Mouse (Mus musculus): ENCODE measurements around the gene Loxl4. TPM values are rescaled to one million over a fixed set of nuclear protein-coding genes. Genes with fewer than 3 reads are reported as not detected.

Loxl4 gene
- polyA plus RNA-seq, 1 experiment from 2014 or later, result 0.99 TPM

GRCm38 (mm10) chr19:42593456-42593855, 19.2 kb downstream of the Loxl4 start:
- ATAC-seq, result no peak

DNA sequence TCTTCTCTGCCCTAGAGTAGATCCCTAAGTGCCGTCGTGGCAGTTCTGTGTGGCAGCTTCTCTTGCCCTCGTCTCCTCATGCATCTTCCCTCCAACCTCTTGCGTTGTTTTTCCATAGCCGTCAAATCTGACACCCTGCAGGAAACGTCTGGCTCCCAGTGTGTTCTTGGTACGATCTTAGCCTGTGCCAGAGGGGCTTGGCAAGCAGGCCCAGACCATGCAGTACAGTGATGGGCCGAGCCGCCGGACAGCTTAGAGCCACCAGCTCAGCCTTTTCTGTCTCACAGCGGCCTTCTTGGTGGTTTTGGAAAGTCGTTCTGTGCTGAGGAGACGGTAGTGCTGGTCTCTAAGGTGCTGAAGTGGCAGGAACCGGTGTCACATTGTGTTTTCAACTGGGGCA, 21.1 kb downstream of the Loxl4 start:
- Histone ChIP-seq H3K36me3 (ENCODE audit: control insufficient read depth, insufficient read depth) (peaks cover 39% of the 10 kb centered on the region), H3K4me1 (replicated peaks; ENCODE audit: control insufficient read depth, insufficient read depth, low read length) (no peaks in the 10 kb centered on the region), H3K4me2 (replicated peaks; ENCODE audit: low read depth) (no peak overlapping the region), H3K27me3 (replicated peaks; ENCODE audit: control insufficient read depth, insufficient read depth, low read length) (no peaks in the 10 kb centered on the region), H3K4me3 (ENCODE audit: low read depth, low read length) (no peak overlapping the region), H3K9ac (ENCODE audit: low read depth, low read length) (no peak overlapping the region), H3K9me3 (ENCODE audit: control insufficient read depth) (no peaks in the 10 kb centered on the region), H3K27ac (ENCODE audit: low read depth, low read length) (no peak overlapping the region)
- TF ChIP-seq CTCF (IDR thresholded peaks at IDR 0.05; ENCODE audit: low read depth), result no peak
- no peak for ATAC-seq
- 77% methylated on average over 14 of the region's 14 CpGs for WGBS

More at GRCm38 (mm10) chr19:42593456-42593855, 19.2 kb downstream of the Loxl4 start:
- H3K36me3 ChIP-seq (ENCODE audit: control insufficient read depth, insufficient read depth), result peaks cover 45% of the 10 kb centered on the region
- no peaks in the 10 kb centered on the region for H3K4me1 ChIP-seq (replicated peaks; ENCODE audit: control insufficient read depth, insufficient read depth, low read length)
- no peak overlapping the region for H3K27ac ChIP-seq (ENCODE audit: low read depth, low read length)
- TF ChIP-seq CTCF (IDR thresholded peaks at IDR 0.05; ENCODE audit: low read depth), result no peak
- 85% methylated on average over 6 of the region's 6 CpGs for WGBS
- H3K27me3 ChIP-seq (replicated peaks; ENCODE audit: control insufficient read depth, insufficient read depth, low read length), result no peaks in the 10 kb centered on the region
- no peak overlapping the region for H3K4me2 ChIP-seq (replicated peaks; ENCODE audit: low read depth)
- no peak overlapping the region for H3K9ac ChIP-seq (ENCODE audit: low read depth, low read length)
- no peaks in the 10 kb centered on the region for H3K9me3 ChIP-seq (ENCODE audit: control insufficient read depth)
- H3K4me3 ChIP-seq (ENCODE audit: low read depth, low read length), result no peak overlapping the region

DNA sequence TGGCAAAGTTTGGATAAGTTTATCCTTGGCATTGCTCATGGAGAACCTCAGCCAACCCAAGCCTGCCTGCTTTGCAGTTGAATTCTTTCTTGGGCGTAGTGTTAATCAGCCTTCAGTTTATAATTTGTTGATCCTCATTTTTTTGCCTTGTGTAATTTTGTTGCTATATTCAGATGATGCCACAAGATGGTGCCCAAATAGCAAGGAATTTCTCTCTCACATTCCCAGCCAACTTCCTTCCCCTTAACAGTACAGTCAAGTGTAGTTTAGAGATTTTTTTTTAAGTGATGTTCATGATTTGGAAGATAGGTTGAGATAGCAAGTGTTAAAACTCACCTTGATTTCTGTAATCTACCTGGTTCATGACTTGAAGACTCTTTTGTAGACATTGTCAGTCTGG, 23.4 kb downstream of the Loxl4 start:
- 71% methylated on average over 1 of the region's 1 CpGs for WGBS
- Histone ChIP-seq H3K27ac (ENCODE audit: low read depth, low read length) (no peak overlapping the region), H3K9ac (ENCODE audit: low read depth, low read length) (no peak overlapping the region), H3K9me3 (ENCODE audit: control insufficient read depth) (no peaks in the 10 kb centered on the region), H3K4me3 (ENCODE audit: low read depth, low read length) (no peak overlapping the region), H3K4me2 (replicated peaks; ENCODE audit: low read depth) (no peak overlapping the region), H3K27me3 (replicated peaks; ENCODE audit: control insufficient read depth, insufficient read depth, low read length) (no peaks in the 10 kb centered on the region), H3K4me1 (replicated peaks; ENCODE audit: control insufficient read depth, insufficient read depth, low read length) (no peaks in the 10 kb centered on the region), H3K36me3 (ENCODE audit: control insufficient read depth, insufficient read depth) (peaks cover 42% of the 10 kb centered on the region)
- no peak for ATAC-seq
- peak; percentile 72 for TF ChIP-seq CTCF (IDR thresholded peaks at IDR 0.05; ENCODE audit: low read depth)

- H3K4me3 ChIP-seq (ENCODE audit: low read depth, low read length), result no peak overlapping the region
- H3K4me1 ChIP-seq (replicated peaks; ENCODE audit: control insufficient read depth, insufficient read depth, low read length), result no peaks in the 10 kb centered on the region
- H3K27ac ChIP-seq (ENCODE audit: low read depth, low read length), result no peak overlapping the region
- H3K4me2 ChIP-seq (replicated peaks; ENCODE audit: low read depth), result no peak overlapping the region
- peaks cover 49% of the 10 kb centered on the region for H3K36me3 ChIP-seq (ENCODE audit: control insufficient read depth, insufficient read depth)
- TF ChIP-seq CTCF (IDR thresholded peaks at IDR 0.05; ENCODE audit: low read depth), result no peak
- no peaks in the 10 kb centered on the region for H3K27me3 ChIP-seq (replicated peaks; ENCODE audit: control insufficient read depth, insufficient read depth, low read length)
- no peak overlapping the region for H3K9ac ChIP-seq (ENCODE audit: low read depth, low read length)
- H3K9me3 ChIP-seq (ENCODE audit: control insufficient read depth), result no peaks in the 10 kb centered on the region
- no peak for ATAC-seq
- 52% methylated on average over 2 of the region's 2 CpGs for WGBS
These were observed 24.9 kb downstream of the Loxl4 start for GRCm38 (mm10) chr19:42587704-42588103.

GRCm38 (mm10) chr19:42584188-42584587, 28.4 kb downstream of the Loxl4 start:
- Histone ChIP-seq H3K27ac (ENCODE audit: low read depth, low read length) (no peak overlapping the region), H3K4me2 (replicated peaks; ENCODE audit: low read depth) (no peak overlapping the region), H3K4me3 (ENCODE audit: low read depth, low read length) (no peak overlapping the region), H3K4me1 (replicated peaks; ENCODE audit: control insufficient read depth, insufficient read depth, low read length) (no peaks in the 10 kb centered on the region), H3K27me3 (replicated peaks; ENCODE audit: control insufficient read depth, insufficient read depth, low read length) (no peaks in the 10 kb centered on the region), H3K36me3 (ENCODE audit: control insufficient read depth, insufficient read depth) (peaks cover 35% of the 10 kb centered on the region), H3K9ac (ENCODE audit: low read depth, low read length) (no peak overlapping the region), H3K9me3 (ENCODE audit: control insufficient read depth) (no peaks in the 10 kb centered on the region)
- 88% methylated on average over 3 of the region's 3 CpGs for WGBS
- no peak for TF ChIP-seq CTCF (IDR thresholded peaks at IDR 0.05; ENCODE audit: low read depth)
- ATAC-seq, result no peak

- WGBS, result 94% methylated on average over 5 of the region's 5 CpGs
- no peak overlapping the region for H3K4me3 ChIP-seq (ENCODE audit: low read depth, low read length)
- no peak overlapping the region for H3K27ac ChIP-seq (ENCODE audit: low read depth, low read length)
- peaks cover 35% of the 10 kb centered on the region for H3K36me3 ChIP-seq (ENCODE audit: control insufficient read depth, insufficient read depth)
- H3K27me3 ChIP-seq (replicated peaks; ENCODE audit: control insufficient read depth, insufficient read depth, low read length), result no peaks in the 10 kb centered on the region
- no peak for TF ChIP-seq CTCF (IDR thresholded peaks at IDR 0.05; ENCODE audit: low read depth)
- ATAC-seq, result no peak
- H3K9ac ChIP-seq (ENCODE audit: low read depth, low read length), result no peak overlapping the region
- H3K9me3 ChIP-seq (ENCODE audit: control insufficient read depth), result no peaks in the 10 kb centered on the region
- H3K4me2 ChIP-seq (replicated peaks; ENCODE audit: low read depth), result no peak overlapping the region
- no peaks in the 10 kb centered on the region for H3K4me1 ChIP-seq (replicated peaks; ENCODE audit: control insufficient read depth, insufficient read depth, low read length)
These were observed 28.9 kb downstream of the Loxl4 start for GRCm38 (mm10) chr19:42583677-42584076.

DNA sequence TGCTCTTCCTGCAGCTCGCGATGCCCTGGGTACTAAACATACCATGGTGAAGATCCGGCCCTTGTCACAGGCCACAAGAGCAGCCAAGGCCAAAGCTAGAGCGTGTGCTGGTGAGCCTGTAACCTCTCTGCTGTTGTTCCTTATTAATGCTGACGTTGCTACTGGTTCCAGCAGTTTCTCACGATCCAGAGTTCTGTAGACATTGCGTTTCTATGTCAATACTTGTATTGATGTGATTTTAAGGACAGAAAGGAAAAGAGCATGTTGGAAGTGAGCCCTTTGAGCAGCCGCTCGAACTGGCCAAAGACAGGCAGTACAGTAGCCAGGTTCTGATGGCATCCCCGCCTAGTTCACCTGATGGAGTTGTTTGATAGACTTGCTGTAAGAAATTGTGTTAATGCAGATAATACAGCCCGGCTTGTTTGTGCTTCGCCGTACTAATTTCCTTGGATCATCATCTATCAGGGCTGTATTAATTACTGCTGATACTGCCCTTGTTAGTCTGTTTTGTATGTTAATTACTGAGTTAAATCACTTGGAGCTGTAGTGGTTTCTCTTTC, 29.7 kb downstream of the Loxl4 start:
- H3K27me3 ChIP-seq (replicated peaks; ENCODE audit: control insufficient read depth, insufficient read depth, low read length), result no peaks in the 10 kb centered on the region
- ATAC-seq, result no peak
- TF ChIP-seq CTCF (IDR thresholded peaks at IDR 0.05; ENCODE audit: low read depth), result no peak
- H3K4me3 ChIP-seq (ENCODE audit: low read depth, low read length), result no peak overlapping the region
- H3K27ac ChIP-seq (ENCODE audit: low read depth, low read length), result no peak overlapping the region
- 92% methylated on average over 13 of the region's 13 CpGs for WGBS
- H3K4me2 ChIP-seq (replicated peaks; ENCODE audit: low read depth), result no peak overlapping the region
- H3K36me3 ChIP-seq (ENCODE audit: control insufficient read depth, insufficient read depth), result peaks cover 35% of the 10 kb centered on the region
- H3K9ac ChIP-seq (ENCODE audit: low read depth, low read length), result no peak overlapping the region
- H3K9me3 ChIP-seq (ENCODE audit: control insufficient read depth), result no peaks in the 10 kb centered on the region
- H3K4me1 ChIP-seq (replicated peaks; ENCODE audit: control insufficient read depth, insufficient read depth, low read length), result no peaks in the 10 kb centered on the region

Data from intestine, postnatal 0 days (tissue).